ENCODE assay signal across 8 mouse cellular contexts in genomic region chr11:59847131-59847530, GRCm38 (mm10). TPM values are rescaled to one million over a fixed set of nuclear protein-coding genes. Genes with fewer than 3 reads are reported as not detected.
DNase-seq lines count a peak whose midpoint lies in the region; ATAC-seq and TF ChIP-seq lines count a peak whose summit lies in the region.

No protein-coding gene starts in this region.

- H3K36me3 ChIP-seq in embryonic facial prominence, embryonic 10.5 days (replicated peaks), result peaks cover 14% of the 10 kb centered on the region
- no peaks in the 10 kb centered on the region for H3K36me3 ChIP-seq in heart, postnatal 0 days (replicated peaks; ENCODE audit: control insufficient read depth, insufficient read depth, low read length)
- peaks cover 18% of the 10 kb centered on the region for H3K36me3 ChIP-seq in limb, embryonic 10.5 days
- no peaks in the 10 kb centered on the region for H3K36me3 ChIP-seq in midbrain, embryonic 11.5 days (ENCODE audit: control insufficient read depth, insufficient read depth, low read length)
- no peaks in the 10 kb centered on the region for H3K36me3 ChIP-seq in stomach, embryonic 15.5 days

- H3K4me3 ChIP-seq in embryonic facial prominence, embryonic 10.5 days, result peak overlapping the region; percentile 81
- peak overlapping the region; percentile 93 for H3K4me3 ChIP-seq in heart, postnatal 0 days (ENCODE audit: low read depth, low read length)
- peak overlapping the region; percentile 89 for H3K4me3 ChIP-seq in limb, embryonic 10.5 days
- peak overlapping the region; percentile 61; the same call in 1 of the 2 replicates for H3K4me3 ChIP-seq in midbrain, embryonic 11.5 days (ENCODE audit: low read depth, low read length)
- H3K4me3 ChIP-seq in stomach, embryonic 15.5 days (replicated peaks), result 0 out of 2 replicates have a peak overlapping the region, but pooled peaks have one; percentile 7

- H3K27me3 ChIP-seq in embryonic facial prominence, embryonic 10.5 days (replicated peaks; ENCODE audit: low read depth, poor library complexity, severe bottlenecking), result no peaks in the 10 kb centered on the region
- H3K27me3 ChIP-seq in heart, postnatal 0 days (ENCODE audit: control insufficient read depth, insufficient read depth, low read length), result no peaks in the 10 kb centered on the region
- H3K27me3 ChIP-seq in limb, embryonic 10.5 days (ENCODE audit: low read depth, poor library complexity, severe bottlenecking), result no peaks in the 10 kb centered on the region
- no peaks in the 10 kb centered on the region for H3K27me3 ChIP-seq in midbrain, embryonic 11.5 days (ENCODE audit: control insufficient read depth, insufficient read depth, low read length)
- H3K27me3 ChIP-seq in stomach, embryonic 15.5 days (replicated peaks), result no peaks in the 10 kb centered on the region

- TF ChIP-seq EP300 in heart, postnatal 0 days (IDR thresholded peaks at IDR 0.05; ENCODE audit: low read depth), result no peak

- H3K9ac ChIP-seq in heart, postnatal 0 days (replicated peaks; ENCODE audit: low read depth, low read length), result peak overlapping the region; percentile 86; the same call in 1 of the 2 replicates
- H3K9ac ChIP-seq in midbrain, embryonic 11.5 days (ENCODE audit: low read length), result no peak overlapping the region
- no peak overlapping the region for H3K9ac ChIP-seq in stomach, embryonic 15.5 days

- H3K4me1 ChIP-seq in embryonic facial prominence, embryonic 10.5 days, result peaks cover 25% of the 10 kb centered on the region
- peaks cover 10% of the 10 kb centered on the region for H3K4me1 ChIP-seq in heart, postnatal 0 days (ENCODE audit: control insufficient read depth, insufficient read depth)
- peaks cover 40% of the 10 kb centered on the region for H3K4me1 ChIP-seq in limb, embryonic 10.5 days
- H3K4me1 ChIP-seq in midbrain, embryonic 11.5 days (ENCODE audit: control insufficient read depth, insufficient read depth, low read length), result no peaks in the 10 kb centered on the region
- peaks cover 6% of the 10 kb centered on the region; the same call in 1 of the 2 replicates for H3K4me1 ChIP-seq in stomach, embryonic 15.5 days

- H3K9me3 ChIP-seq in embryonic facial prominence, embryonic 10.5 days, result no peaks in the 10 kb centered on the region
- H3K9me3 ChIP-seq in heart, postnatal 0 days (replicated peaks; ENCODE audit: control insufficient read depth, low read length), result no peaks in the 10 kb centered on the region
- no peaks in the 10 kb centered on the region for H3K9me3 ChIP-seq in limb, embryonic 10.5 days (replicated peaks)
- H3K9me3 ChIP-seq in midbrain, embryonic 11.5 days (ENCODE audit: control insufficient read depth, low read length), result no peaks in the 10 kb centered on the region
- no peaks in the 10 kb centered on the region for H3K9me3 ChIP-seq in stomach, embryonic 15.5 days

- peak overlapping the region; percentile 95; the same call in 1 of the 2 replicates for H3K4me2 ChIP-seq in heart, postnatal 0 days (ENCODE audit: low read depth, low read length)
- H3K4me2 ChIP-seq in midbrain, embryonic 11.5 days, result no peak overlapping the region
- peak overlapping the region; percentile 22; the same call in 1 of the 2 replicates for H3K4me2 ChIP-seq in stomach, embryonic 15.5 days

- TF ChIP-seq CTCF in heart, postnatal 0 days (IDR thresholded peaks at IDR 0.05; ENCODE audit: low read depth), result peak; percentile 59

- 19% methylated on average over 2 of the region's 2 CpGs for WGBS in embryonic facial prominence, embryonic 10.5 days
- 10% methylated on average over 2 of the region's 2 CpGs for WGBS in heart, postnatal 0 days
- WGBS in limb, embryonic 10.5 days, result 36% methylated on average over 2 of the region's 2 CpGs
- 13% methylated on average over 2 of the region's 2 CpGs for whole genome bisulfite sequencing in midbrain, embryonic 11.5 days
- WGBS in stomach, embryonic 15.5 days, result 11% methylated on average over 2 of the region's 2 CpGs

- peak; percentile 49 to 57 for DNase-seq in heart, adult 18-20 months
- DNase-seq in heart, adult 11 months, result no peak
- DNase-seq in embryonic facial prominence, embryonic 10.5 days (ENCODE audit: low spot score), result peak; percentile 67
- peak; percentile 9 for DNase-seq in heart, postnatal 0 days (ENCODE audit: low spot score)
- DNase-seq in limb, embryonic 10.5 days (ENCODE audit: low spot score), result peak; percentile 52
- DNase-seq in midbrain, embryonic 11.5 days (ENCODE audit: low spot score, missing footprints), result no peak

- no peak overlapping the region for H3K27ac ChIP-seq in embryonic facial prominence, embryonic 10.5 days (replicated peaks)
- H3K27ac ChIP-seq in heart, postnatal 0 days (ENCODE audit: low read depth), result no peak overlapping the region
- H3K27ac ChIP-seq in limb, embryonic 10.5 days, result no peak overlapping the region
- H3K27ac ChIP-seq in midbrain, embryonic 11.5 days (ENCODE audit: low read depth, low read length), result no peak overlapping the region
- H3K27ac ChIP-seq in stomach, embryonic 15.5 days, result no peak overlapping the region

- ATAC-seq in activated CD4-positive, CD25-positive, alpha-beta regulatory T cell, adult 4 months, result peak; percentile 67
- no peak for ATAC-seq in heart, postnatal 0 days (ENCODE audit: insufficient read depth, low read depth)
- ATAC-seq in midbrain, embryonic 11.5 days (ENCODE audit: low FRiP score), result no peak
- ATAC-seq in stomach, embryonic 15.5 days (ENCODE audit: insufficient read depth, low FRiP score, low read depth), result no peak

RNA-seq across cellular contexts. Expression of gene Cops3, which starts 7.5 kb away (rescaled TPM):
- total RNA-seq in heart, adult 18-20 months (2021), result 10 to 100 TPM; 71.7 to 75.1 TPM
- polyA plus RNA-seq in activated CD4-positive, CD25-positive, alpha-beta regulatory T cell, adult 4 months (2017; shearing (Covaris generic)), result 100 to 1,000 TPM in 1 of 2 experiments, 10 to 100 TPM in 1; 95.7 to 102 TPM
- 224 and 231 TPM in 2 replicates for polyA plus RNA-seq in embryonic facial prominence, embryonic 10.5 days (2016; fragmentation: Nextera tagmentation; extraction: Ambion mirVana)
- total RNA-seq in heart, postnatal 0 days (2014; rRNA removed; ENCODE audit: low replicate concordance), result 131 and 159 TPM in 2 replicates
- polyA plus RNA-seq in heart, postnatal 0 days (2015; fragmentation: Nextera tagmentation; extraction: Ambion mirVana), result 114 and 119 TPM in 2 replicates
- 245 and 248 TPM in 2 replicates for polyA plus RNA-seq in limb, embryonic 10.5 days (2016; fragmentation: Nextera tagmentation; extraction: Ambion mirVana)
- 252 and 256 TPM in 2 replicates for polyA plus RNA-seq in midbrain, embryonic 11.5 days (2014; fragmentation: Nextera tagmentation; extraction: Ambion mirVana)
- polyA plus RNA-seq in stomach, embryonic 15.5 days (2015; fragmentation: Nextera tagmentation; extraction: Ambion mirVana), result 175 and 192 TPM in 2 replicates

RNA-seq across cellular contexts. Expression of gene Nt5m, which starts 7.9 kb away (rescaled TPM):
- 10 to 100 TPM; 26.1 to 31.6 TPM for total RNA-seq in heart, adult 18-20 months (2021)
- polyA plus RNA-seq in activated CD4-positive, CD25-positive, alpha-beta regulatory T cell, adult 4 months (2017; shearing (Covaris generic)), result 1 to 10 TPM; 8.7 to 8.8 TPM
- 34.3 and 37.3 TPM in 2 replicates for polyA plus RNA-seq in embryonic facial prominence, embryonic 10.5 days (2016; fragmentation: Nextera tagmentation; extraction: Ambion mirVana)
- 59.6 and 63.1 TPM in 2 replicates for total RNA-seq in heart, postnatal 0 days (2014; rRNA removed; ENCODE audit: low replicate concordance)
- polyA plus RNA-seq in heart, postnatal 0 days (2015; fragmentation: Nextera tagmentation; extraction: Ambion mirVana), result 42.3 and 42.8 TPM in 2 replicates
- polyA plus RNA-seq in limb, embryonic 10.5 days (2016; fragmentation: Nextera tagmentation; extraction: Ambion mirVana), result 34.8 and 41.8 TPM in 2 replicates
- polyA plus RNA-seq in midbrain, embryonic 11.5 days (2014; fragmentation: Nextera tagmentation; extraction: Ambion mirVana), result 38.8 and 40.4 TPM in 2 replicates
- 31.7 and 35.1 TPM in 2 replicates for polyA plus RNA-seq in stomach, embryonic 15.5 days (2015; fragmentation: Nextera tagmentation; extraction: Ambion mirVana)

RNA-seq across cellular contexts. Expression of gene Flcn, which starts 37.3 kb away (rescaled TPM):
- 10 to 100 TPM; 43.5 to 49.5 TPM for total RNA-seq in heart, adult 18-20 months (2021)
- 10 to 100 TPM; 18.2 to 28.7 TPM for polyA plus RNA-seq in activated CD4-positive, CD25-positive, alpha-beta regulatory T cell, adult 4 months (2017; shearing (Covaris generic))
- polyA plus RNA-seq in embryonic facial prominence, embryonic 10.5 days (2016; fragmentation: Nextera tagmentation; extraction: Ambion mirVana), result 34.2 and 35.1 TPM in 2 replicates
- 38.2 and 46.9 TPM in 2 replicates for total RNA-seq in heart, postnatal 0 days (2014; rRNA removed; ENCODE audit: low replicate concordance)
- 43.0 and 43.3 TPM in 2 replicates for polyA plus RNA-seq in heart, postnatal 0 days (2015; fragmentation: Nextera tagmentation; extraction: Ambion mirVana)
- polyA plus RNA-seq in limb, embryonic 10.5 days (2016; fragmentation: Nextera tagmentation; extraction: Ambion mirVana), result 32.8 and 36.6 TPM in 2 replicates
- 27.4 and 28.2 TPM in 2 replicates for polyA plus RNA-seq in midbrain, embryonic 11.5 days (2014; fragmentation: Nextera tagmentation; extraction: Ambion mirVana)
- polyA plus RNA-seq in stomach, embryonic 15.5 days (2015; fragmentation: Nextera tagmentation; extraction: Ambion mirVana), result 27.8 and 30.6 TPM in 2 replicates

RNA-seq across cellular contexts. Expression of gene Pld6, which starts 59.7 kb away (rescaled TPM):
- total RNA-seq in heart, adult 18-20 months (2021), result under 1 TPM; 0.46 to 0.50 TPM
- not detected for polyA plus RNA-seq in activated CD4-positive, CD25-positive, alpha-beta regulatory T cell, adult 4 months (2017; shearing (Covaris generic))
- 4.7 TPM in 2 replicates for polyA plus RNA-seq in embryonic facial prominence, embryonic 10.5 days (2016; fragmentation: Nextera tagmentation; extraction: Ambion mirVana)
- total RNA-seq in heart, postnatal 0 days (2014; rRNA removed; ENCODE audit: low replicate concordance), result not detected in 2 replicates
- 3.3 and 3.4 TPM in 2 replicates for polyA plus RNA-seq in heart, postnatal 0 days (2015; fragmentation: Nextera tagmentation; extraction: Ambion mirVana)
- 4.5 and 4.9 TPM in 2 replicates for polyA plus RNA-seq in limb, embryonic 10.5 days (2016; fragmentation: Nextera tagmentation; extraction: Ambion mirVana)
- polyA plus RNA-seq in midbrain, embryonic 11.5 days (2014; fragmentation: Nextera tagmentation; extraction: Ambion mirVana), result 0.36 and 0.79 TPM in 2 replicates
- polyA plus RNA-seq in stomach, embryonic 15.5 days (2015; fragmentation: Nextera tagmentation; extraction: Ambion mirVana), result 3.8 and 5.1 TPM in 2 replicates

Comparison
In these comparisons a context has a peak if more than half of its experiments do, and no peak if none do; other contexts are left out.
1. DNase-seq: peak in heart, adult 18-20 months (2 of 2), embryonic facial prominence, embryonic 10.5 days (single experiment), heart, postnatal 0 days (single experiment) and limb, embryonic 10.5 days (single experiment); none in heart, adult 11 months (single experiment) and midbrain, embryonic 11.5 days (single experiment).
2. H3K4me3 ChIP-seq: peak in every context shown above with its lines; median percentile 93 in heart, postnatal 0 days; 89 in limb, embryonic 10.5 days; 81 in embryonic facial prominence, embryonic 10.5 days; 61 in midbrain, embryonic 11.5 days; 7 in stomach, embryonic 15.5 days.